Mouse (Mus musculus): ENCODE data around the gene Olfr1164. TPM values are rescaled to one million over a fixed set of nuclear protein-coding genes. Genes with fewer than 3 reads are reported as not detected.

The Olfr1164 gene
- not detected for polyA plus RNA-seq (2017; shearing (Covaris generic))

DNA sequence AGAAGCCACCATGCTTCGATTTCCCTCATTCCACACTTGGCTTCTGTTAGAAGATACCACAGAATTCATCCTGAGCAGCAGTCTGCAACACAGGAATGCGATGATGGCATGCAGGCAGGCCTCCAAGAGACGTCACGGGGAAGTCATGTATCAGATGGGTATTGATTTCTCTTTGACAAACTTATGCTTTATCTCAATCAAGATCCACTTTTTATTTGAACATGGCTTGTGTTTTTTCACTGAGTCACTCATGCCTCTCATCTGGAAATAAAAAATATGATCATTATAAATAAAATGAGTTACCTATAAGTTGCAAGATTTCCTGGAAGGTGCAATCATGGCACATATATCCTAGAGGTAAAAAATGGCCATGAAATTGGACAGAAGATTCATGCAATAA, at the start of gene Olfr1164:
Gene Olfr1164, minus strand, starts transcription at position 101 of the 400 bp plus-strand sequence.
- ATAC-seq = no peak

DNA sequence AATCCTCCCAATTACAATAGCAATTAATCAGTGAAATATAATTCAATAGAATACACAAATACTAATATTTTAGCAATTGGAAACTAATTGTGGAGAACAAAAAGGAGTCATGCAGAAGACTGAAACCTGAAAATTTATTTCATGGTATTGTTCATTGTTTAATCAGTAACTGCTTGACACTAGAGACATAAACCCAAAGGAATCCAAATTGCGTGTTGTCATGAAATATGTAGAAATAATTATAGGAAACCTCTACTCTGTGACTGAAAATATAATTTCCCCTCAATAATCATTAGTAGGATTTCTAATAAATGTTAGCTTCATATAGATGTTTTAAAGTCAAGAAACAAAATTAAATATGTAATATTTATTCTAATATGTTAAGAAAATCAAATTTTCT, 34.4 kb upstream of the Olfr1164 start, which contains the start of gene Olfr1166:
Gene Olfr1166, minus strand, starts transcription at position 101 of the 400 bp plus-strand sequence.
- ATAC-seq = no peak

DNA sequence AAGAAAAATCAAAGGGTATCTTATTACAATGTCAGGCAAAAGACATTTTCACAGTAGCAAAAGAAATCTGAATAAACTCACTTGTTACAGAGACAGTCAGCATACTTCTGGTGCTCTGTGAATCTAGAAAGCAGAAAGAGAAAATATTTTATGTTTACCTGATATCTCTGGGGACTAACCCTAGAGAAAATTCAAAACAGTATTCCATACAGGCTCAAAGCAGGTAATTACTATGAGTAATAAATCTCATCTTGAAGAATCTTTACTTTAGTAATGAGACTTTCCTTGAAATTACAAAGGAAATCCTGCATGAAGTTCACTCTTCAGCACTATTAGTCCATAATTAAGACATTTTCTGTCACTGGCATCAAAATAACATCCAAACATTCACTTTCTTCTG, 22.0 kb downstream of the Olfr1164 start, which contains the start of gene Olfr1163:
Gene Olfr1163, minus strand, starts transcription at position 101 of the 400 bp plus-strand sequence.
- no peak for ATAC-seq

DNA sequence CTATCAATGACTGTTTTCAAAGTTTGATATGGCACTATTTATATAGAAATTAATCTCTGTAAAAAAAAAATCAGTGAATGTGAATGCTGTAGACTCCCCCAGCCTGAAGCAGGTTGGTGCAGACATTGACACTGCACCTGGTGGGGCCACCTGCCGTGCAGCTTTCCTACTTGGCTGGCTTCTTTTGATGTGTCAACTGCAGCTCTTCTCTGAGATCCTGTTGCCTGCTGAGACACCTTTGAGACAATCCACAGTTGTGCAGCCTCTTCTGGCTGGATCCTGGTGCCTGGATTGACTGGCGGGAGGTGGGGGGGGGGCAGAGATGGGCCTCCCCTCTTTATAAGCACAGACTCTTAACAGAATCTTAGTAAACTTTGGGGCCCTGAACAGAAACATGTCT, 30.2 kb downstream of the Olfr1164 start:
- ATAC-seq = no peak

DNA sequence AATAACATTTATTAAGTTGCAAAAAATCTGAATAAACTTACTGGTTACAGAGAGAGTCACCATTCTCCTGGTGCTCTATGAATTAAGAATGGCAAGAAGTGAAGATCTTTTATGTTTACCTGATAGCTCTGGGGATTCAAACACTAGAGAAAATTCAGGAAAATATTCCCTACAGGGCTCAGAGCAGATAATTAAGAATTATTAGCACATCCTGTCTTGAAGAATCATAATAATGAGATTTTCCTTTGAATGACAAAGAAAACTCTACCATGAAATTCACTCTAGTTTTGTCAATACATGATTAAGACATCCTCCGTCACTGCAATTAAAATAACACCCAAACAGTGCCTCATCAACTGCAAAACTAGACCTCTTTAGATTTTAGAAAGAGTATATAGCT, 42.7 kb downstream of the Olfr1164 start, which contains the start of gene Olfr1162:
Gene Olfr1162, minus strand, starts transcription at position 101 of the 400 bp plus-strand sequence.
- no peak for ATAC-seq

Other genes with a start within 250 kb of the Olfr1164 start
- gene Olfr1150-ps1, start 250.0 kb downstream of the Olfr1164 start, polyA plus RNA-seq (2017; shearing (Covaris generic)) = not detected
- not detected for gene Olfr1151, start 238.1 kb downstream of the Olfr1164 start, polyA plus RNA-seq (2017; shearing (Covaris generic))
- gene Olfr1152, start 227.5 kb downstream of the Olfr1164 start, polyA plus RNA-seq (2017; shearing (Covaris generic)) = under 1 TPM in 1 of 2 experiments, not detected in 1; 0.08 TPM
- under 1 TPM in 1 of 2 experiments, not detected in 1; 0.34 TPM for gene Olfr1153, start 199.0 kb downstream of the Olfr1164 start, polyA plus RNA-seq (2017; shearing (Covaris generic))
- gene Olfr1154, start 188.8 kb downstream of the Olfr1164 start, polyA plus RNA-seq (2017; shearing (Covaris generic)) = not detected
- gene Olfr1155, start 148.8 kb downstream of the Olfr1164 start, polyA plus RNA-seq (2017; shearing (Covaris generic)) = not detected
- gene Olfr1156, start 140.9 kb downstream of the Olfr1164 start, polyA plus RNA-seq (2017; shearing (Covaris generic)) = under 1 TPM in 1 of 2 experiments, not detected in 1; 0.13 TPM
- under 1 TPM in 1 of 2 experiments, not detected in 1; 0.11 TPM for gene Olfr1157, start 125.7 kb downstream of the Olfr1164 start, polyA plus RNA-seq (2017; shearing (Covaris generic))
- not detected for gene Olfr74, start 119.3 kb downstream of the Olfr1164 start, polyA plus RNA-seq (2017; shearing (Covaris generic))
- not detected for gene Olfr1158, start 103.9 kb downstream of the Olfr1164 start, polyA plus RNA-seq (2017; shearing (Covaris generic))
- gene Olfr1160, start 85.7 kb downstream of the Olfr1164 start, polyA plus RNA-seq (2017; shearing (Covaris generic)) = under 1 TPM in 1 of 2 experiments, not detected in 1; 0.05 TPM
- gene Olfr1161, start 71.2 kb downstream of the Olfr1164 start, polyA plus RNA-seq (2017; shearing (Covaris generic)) = not detected
- gene Olfr73, start 56.3 kb downstream of the Olfr1164 start, polyA plus RNA-seq (2017; shearing (Covaris generic)) = not detected
- under 1 TPM in 1 of 2 experiments, not detected in 1; 0.13 TPM for gene Olfr1162, start 42.8 kb downstream of the Olfr1164 start, polyA plus RNA-seq (2017; shearing (Covaris generic))
- gene Olfr1163, start 22.1 kb downstream of the Olfr1164 start, polyA plus RNA-seq (2017; shearing (Covaris generic)) = under 1 TPM in 1 of 2 experiments, not detected in 1; 0.32 TPM
- not detected for gene Olfr1166, start 34.3 kb upstream of the Olfr1164 start, polyA plus RNA-seq (2017; shearing (Covaris generic))
- not detected for gene Olfr1167, start 61.2 kb upstream of the Olfr1164 start, polyA plus RNA-seq (2017; shearing (Covaris generic))
- gene Olfr1168, start 87.9 kb upstream of the Olfr1164 start, polyA plus RNA-seq (2017; shearing (Covaris generic)) = not detected
- gene Olfr1170, start 134.4 kb upstream of the Olfr1164 start, polyA plus RNA-seq (2017; shearing (Covaris generic)) = not detected
- under 1 TPM in 1 of 2 experiments, not detected in 1; 0.13 TPM for gene Olfr1173, start 185.9 kb upstream of the Olfr1164 start, polyA plus RNA-seq (2017; shearing (Covaris generic))
- not detected for gene Olfr1174-ps, start 221.2 kb upstream of the Olfr1164 start, polyA plus RNA-seq (2017; shearing (Covaris generic))
- not detected for gene Olfr1175-ps, start 233.2 kb upstream of the Olfr1164 start, polyA plus RNA-seq (2017; shearing (Covaris generic))
- gene Olfr1176, start 242.8 kb upstream of the Olfr1164 start, polyA plus RNA-seq (2017; shearing (Covaris generic)) = not detected